Mouse (Mus musculus) R1 (cell line): ENCODE results near the gene Nfatc2.
A peak's percentile ranks its signal among the peaks of the same experiment; 100 is the strongest.

Experiments
- DNase-seq: peaks from one replicate; pipeline ENCODE4 v3.0.0-alpha.2; 2018; ENCODE audit warnings: low read depth, low spot score

The Nfatc2 gene

GRCm38 (mm10) chr2:168609653-168610248, 8.3 kb upstream of the Nfatc2 start:
- peak; percentile 53 for DNase-seq

- DNase-seq, result no peak
Observed at GRCm38 (mm10) chr2:168608125-168608564, 6.7 kb upstream of the Nfatc2 start.

- no peak for DNase-seq
Observed at GRCm38 (mm10) chr2:168604655-168605070, 3.2 kb upstream of the Nfatc2 start.

- DNase-seq, result no peak
Observed at GRCm38 (mm10) chr2:168602387-168602741, 907 bp upstream of the Nfatc2 start.

- DNase-seq, result peak; percentile 50
Observed at GRCm38 (mm10) chr2:168600750-168601490, 537 bp downstream of the Nfatc2 start.

- no peak for DNase-seq
Observed at GRCm38 (mm10) chr2:168595693-168596092, 5.8 kb downstream of the Nfatc2 start.

- DNase-seq, result no peak
Observed at GRCm38 (mm10) chr2:168593676-168594075, 7.8 kb downstream of the Nfatc2 start.

GRCm38 (mm10) chr2:168593004-168593403, 8.5 kb downstream of the Nfatc2 start:
- DNase-seq, result no peak

- DNase-seq, result no peak
Observed at GRCm38 (mm10) chr2:168591076-168591475, 10.4 kb downstream of the Nfatc2 start.

GRCm38 (mm10) chr2:168590556-168590955, 10.9 kb downstream of the Nfatc2 start:
- peak; percentile 35 for DNase-seq

- peak; percentile 73 for DNase-seq
Observed at GRCm38 (mm10) chr2:168590168-168590551, 11.3 kb downstream of the Nfatc2 start.

- no peak for DNase-seq
Observed at GRCm38 (mm10) chr2:168589368-168590167, 11.9 kb downstream of the Nfatc2 start.

- no peak for DNase-seq
Observed at GRCm38 (mm10) chr2:168588591-168589367, 12.7 kb downstream of the Nfatc2 start.

- no peak for DNase-seq
Observed at GRCm38 (mm10) chr2:168587159-168587558, 14.3 kb downstream of the Nfatc2 start.

- no peak for DNase-seq
Observed at GRCm38 (mm10) chr2:168586512-168586911, 14.9 kb downstream of the Nfatc2 start.

GRCm38 (mm10) chr2:168584857-168585256, 16.6 kb downstream of the Nfatc2 start:
- no peak for DNase-seq

GRCm38 (mm10) chr2:168584408-168584807, 17.0 kb downstream of the Nfatc2 start:
- no peak for DNase-seq

- no peak for DNase-seq
Observed at GRCm38 (mm10) chr2:168583084-168583483, 18.4 kb downstream of the Nfatc2 start.

- DNase-seq, result no peak
Observed at GRCm38 (mm10) chr2:168581207-168581854, 20.1 kb downstream of the Nfatc2 start.

GRCm38 (mm10) chr2:168580295-168580915, 21.1 kb downstream of the Nfatc2 start:
- DNase-seq, result peak; percentile 50
